Mouse (Mus musculus): Measurements from ENCODE around the gene Sesn1.

Sesn1 gene

DNA sequence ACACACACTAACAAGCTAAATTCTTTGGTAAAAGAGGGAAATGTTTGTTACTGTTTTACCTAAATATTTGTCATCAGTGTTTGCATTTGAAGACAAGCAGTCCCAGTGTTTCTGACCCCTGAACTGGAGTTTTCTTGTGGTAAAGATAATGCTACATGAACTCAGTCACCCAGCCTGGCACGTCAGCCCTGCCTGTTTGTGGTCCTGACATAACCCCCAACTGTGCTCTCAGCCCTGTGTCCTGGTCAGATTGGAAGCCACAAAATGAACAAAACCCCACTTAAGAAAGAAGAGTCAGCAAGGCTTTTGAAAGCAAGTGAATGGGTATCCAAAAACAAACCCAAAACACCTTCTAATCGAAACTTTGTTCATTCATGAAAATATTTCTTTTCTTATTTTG, 53.3 kb downstream of the Sesn1 start:
- in situ Hi-C loops (cut with MboI, MseI): loop anchor here in 1 of 2 experiments (10.0 kb wide), 1 partner anchor 1032 kb away; no protein-coding TSS in a partner anchor

DNA sequence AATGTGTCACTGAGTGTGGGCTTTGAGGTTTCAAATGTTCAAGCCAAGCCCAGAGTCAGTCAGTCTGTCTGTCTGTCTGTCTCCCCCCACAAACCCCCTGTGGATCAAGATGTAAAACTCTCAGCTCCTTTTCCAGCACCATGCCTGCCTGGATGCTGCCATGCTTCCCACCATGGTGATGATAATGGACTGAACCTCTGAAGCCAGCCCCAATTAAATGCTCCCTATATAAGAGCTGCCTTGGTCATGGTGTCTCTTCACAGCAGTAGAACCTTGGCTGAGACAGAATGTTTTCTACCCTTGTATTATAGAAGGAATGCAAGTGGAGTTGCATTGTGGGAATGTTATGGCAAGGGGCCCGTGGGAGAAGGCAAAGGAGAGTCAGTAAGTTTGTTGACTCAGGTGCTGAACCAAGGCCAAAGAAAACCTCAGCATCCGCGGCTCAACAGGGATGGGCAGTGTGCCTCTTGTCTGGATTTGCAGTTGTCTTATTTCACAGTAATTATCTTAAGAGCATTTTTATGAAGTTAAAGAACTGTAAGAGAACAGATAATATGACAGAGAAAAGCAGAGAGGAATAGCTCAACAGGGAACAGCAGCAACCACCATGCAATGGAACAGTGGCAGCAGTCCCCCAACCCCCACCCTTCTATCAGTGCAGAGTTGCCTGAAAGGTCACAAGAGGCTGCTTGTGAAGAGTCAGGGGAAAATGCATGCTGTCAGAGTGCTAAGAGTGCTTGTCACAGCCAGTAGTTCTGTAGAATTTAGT, 56.5 kb downstream of the Sesn1 start:
- in situ Hi-C loops (cut with MboI, MseI): loop anchor here in 1 of 2 experiments (10.0 kb wide), 1 partner anchor 1029 kb away; no protein-coding TSS in a partner anchor

DNA sequence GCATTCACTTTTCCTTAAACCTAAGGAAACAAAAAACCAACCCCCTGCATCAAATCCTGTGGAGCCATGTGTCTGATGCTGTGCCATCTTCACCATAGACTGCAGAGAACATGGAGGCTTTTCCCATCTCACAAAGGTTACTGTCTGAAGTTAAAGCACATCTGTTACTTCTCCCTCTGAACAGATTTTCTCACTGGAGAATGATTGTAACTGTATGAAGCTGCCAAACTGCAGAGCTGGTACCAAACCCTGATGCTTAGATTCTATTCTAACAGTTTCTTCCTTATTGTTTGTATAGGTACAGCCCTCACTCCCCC, 57.1 kb downstream of the Sesn1 start:
- in situ Hi-C loops (cut with MboI, MseI): loop anchor here in 1 of 2 experiments (10.0 kb wide), 1 partner anchor 1028 kb away; no protein-coding TSS in a partner anchor

DNA sequence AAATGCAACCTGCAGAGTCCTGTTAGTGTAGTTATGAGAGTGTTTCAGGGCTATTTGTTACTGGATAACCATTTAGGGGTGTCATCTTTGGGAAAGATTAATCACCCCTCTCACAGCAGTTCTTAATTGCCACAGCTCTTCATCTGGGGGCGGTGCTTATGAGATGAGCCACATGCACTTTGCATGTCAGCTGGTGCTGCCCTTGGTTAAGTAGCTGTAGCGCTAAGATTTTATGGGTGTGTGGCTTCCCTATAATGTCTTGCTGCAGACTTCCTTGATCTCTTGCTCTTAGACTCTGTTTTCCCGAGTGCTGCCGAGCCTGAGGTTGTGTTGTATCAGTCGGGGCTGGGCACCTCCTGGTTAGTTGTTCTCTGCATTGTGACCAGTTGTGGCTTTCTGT, 58.2 kb downstream of the Sesn1 start:
- in situ Hi-C loops (cut with MboI, MseI): loop anchor here in 1 of 2 experiments (10.0 kb wide), 1 partner anchor 1027 kb away; no protein-coding TSS in a partner anchor

DNA sequence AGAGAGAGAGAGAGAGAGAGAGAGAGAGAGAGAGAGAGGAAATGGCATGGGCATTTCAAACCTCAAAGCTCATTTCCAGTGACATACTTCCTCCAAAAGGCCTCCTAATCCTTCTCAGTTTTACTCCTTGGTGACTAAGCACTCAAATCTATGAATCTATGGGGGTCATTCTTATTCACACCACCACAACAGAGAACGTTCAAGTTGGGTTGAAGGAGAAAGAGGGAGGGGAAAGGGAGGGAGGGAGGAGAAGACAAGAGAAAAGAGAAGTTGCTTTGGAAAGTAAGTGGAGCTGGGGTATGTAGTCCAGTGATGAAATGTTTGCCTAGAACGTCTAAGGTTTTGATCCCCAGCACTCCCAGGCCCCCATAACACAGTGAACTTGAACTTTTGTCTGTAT, 60.4 kb downstream of the Sesn1 start:
- in situ Hi-C loops (cut with MboI, MseI): loop anchor here in 1 of 2 experiments (5.0 kb wide), 1 partner anchor 38 kb away; no protein-coding TSS in a partner anchor

DNA sequence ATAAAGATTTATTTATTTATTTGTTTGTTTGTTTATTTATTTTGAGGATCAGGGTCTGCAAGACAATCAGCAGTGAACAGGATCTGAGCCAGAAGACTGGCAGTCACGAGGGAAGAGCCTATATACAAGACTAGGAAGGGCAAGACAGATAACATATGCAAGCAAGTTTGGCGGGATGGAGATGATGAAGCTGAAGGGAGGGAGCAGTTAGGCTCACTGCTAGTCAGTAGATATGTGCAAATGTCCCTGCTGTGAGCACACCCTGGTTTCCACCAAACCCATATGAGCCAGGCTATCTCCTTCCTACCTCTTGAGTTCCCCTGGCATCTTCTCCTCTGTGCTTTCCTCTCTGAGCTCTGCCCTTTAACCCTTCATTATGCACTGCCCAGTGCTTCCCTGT, 61.8 kb downstream of the Sesn1 start:
- in situ Hi-C loops (cut with MboI, MseI): loop anchor here in 1 of 2 experiments (5.0 kb wide), 1 partner anchor 39 kb away; no protein-coding TSS in a partner anchor

DNA sequence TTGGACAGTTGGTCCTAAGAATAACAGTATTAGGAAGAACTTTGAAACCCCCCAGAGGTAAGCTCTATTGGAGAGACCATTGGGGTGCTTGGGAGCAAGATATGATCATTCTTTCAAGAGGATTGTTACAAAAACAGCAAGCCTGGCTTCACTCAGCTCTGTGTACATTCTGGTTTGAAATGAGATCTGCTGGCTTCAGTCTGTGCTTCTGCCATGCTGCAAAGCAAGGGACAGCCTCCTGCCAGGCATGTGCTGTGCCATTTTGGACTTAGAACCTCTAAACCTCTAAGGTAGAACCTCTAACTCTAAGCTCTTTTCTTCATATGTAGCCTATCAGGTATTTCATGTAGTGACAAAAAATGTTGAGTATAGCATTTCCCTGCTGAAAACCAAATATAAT, 65.9 kb downstream of the Sesn1 start:
- in situ Hi-C loops (cut with MboI, MseI): no loop called here

DNA sequence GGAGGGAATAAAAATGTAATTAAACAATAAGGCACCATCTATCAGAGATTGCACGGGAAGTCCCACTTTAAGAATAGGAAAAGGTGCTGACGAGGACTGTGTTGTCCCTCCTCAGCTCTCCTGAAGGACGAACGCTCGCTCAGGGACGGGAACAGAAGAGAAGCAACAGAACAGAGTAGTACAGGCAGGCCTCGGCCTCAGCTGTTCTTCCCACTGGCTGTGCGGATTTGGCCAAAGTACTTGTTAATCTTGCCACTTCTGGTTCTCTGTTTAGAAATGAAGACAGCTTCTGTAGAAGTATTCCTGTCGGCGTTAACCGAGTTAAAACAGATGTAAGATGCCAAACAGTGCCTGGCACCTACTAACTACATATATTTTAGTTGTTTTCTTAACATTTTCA, 68.6 kb downstream of the Sesn1 start:
- in situ Hi-C loops (cut with MboI, MseI): no loop called here

DNA sequence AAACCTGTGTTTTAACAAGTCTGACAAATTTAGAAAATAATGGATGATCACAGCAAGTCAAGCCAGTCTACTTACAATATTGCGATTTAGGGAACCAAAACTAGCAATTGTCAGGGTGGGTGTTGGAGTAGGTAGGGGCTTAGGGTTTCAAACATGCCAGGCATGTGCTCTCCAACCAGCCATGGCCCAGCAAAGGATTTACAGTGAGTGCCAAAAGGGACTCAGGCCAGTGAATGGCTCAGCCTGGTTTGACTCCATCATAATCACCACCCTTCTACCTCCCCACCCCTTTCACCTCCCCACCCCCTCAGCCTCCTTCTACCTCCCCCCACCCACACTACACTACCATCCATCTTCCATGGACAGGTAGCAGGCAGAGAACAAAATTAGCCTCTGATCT, 69.9 kb downstream of the Sesn1 start:
- in situ Hi-C loops (cut with MboI, MseI): loop anchor here (5.0 to 10.0 kb wide), 2 partner anchors 83 to 95 kb away; no protein-coding TSS in a partner anchor

DNA sequence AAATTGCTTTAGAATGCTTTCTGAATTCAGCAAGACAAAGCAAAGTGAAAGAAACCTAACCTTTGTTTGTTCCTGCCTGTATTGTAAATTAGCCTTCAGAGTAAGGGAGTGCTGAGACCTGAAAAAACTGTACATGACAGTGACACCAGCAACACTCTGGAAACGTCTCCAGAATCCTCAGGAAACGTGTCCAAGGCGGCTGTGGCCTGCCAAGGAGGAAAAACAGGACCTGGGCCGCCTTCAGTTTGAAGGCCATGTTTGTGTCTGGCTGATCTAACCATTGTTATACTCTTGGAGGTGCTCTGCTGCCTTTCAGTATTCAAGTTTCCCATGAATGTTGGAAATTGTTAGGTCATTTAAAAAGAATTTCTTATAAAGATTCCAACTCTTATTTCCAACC, 70.5 kb downstream of the Sesn1 start:
- in situ Hi-C loops (cut with MboI, MseI): loop anchor here (5.0 to 10.0 kb wide), 2 partner anchors 82 to 95 kb away; no protein-coding TSS in a partner anchor

DNA sequence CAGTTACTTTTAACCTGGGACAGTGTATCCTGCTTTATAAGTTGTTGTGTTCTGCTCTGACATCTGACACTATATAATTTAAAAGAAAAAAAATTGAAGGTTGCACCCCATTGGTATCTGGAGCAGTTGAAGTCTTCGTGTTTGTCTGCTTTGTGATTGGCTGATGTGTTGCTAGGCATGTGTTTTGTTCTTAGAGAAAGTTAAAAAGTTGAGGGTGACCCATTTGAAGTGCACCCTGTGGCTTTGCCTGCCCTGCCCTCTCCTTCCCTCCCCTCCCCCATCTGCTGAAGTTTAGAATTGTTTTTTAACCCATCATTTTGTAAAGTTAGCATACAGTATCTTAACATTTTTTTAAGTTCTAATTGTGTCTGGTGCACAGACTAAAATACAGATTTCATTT, 71.0 kb downstream of the Sesn1 start:
- in situ Hi-C loops (cut with MboI, MseI): loop anchor here (5.0 to 10.0 kb wide), 2 partner anchors 82 to 94 kb away; no protein-coding TSS in a partner anchor

DNA sequence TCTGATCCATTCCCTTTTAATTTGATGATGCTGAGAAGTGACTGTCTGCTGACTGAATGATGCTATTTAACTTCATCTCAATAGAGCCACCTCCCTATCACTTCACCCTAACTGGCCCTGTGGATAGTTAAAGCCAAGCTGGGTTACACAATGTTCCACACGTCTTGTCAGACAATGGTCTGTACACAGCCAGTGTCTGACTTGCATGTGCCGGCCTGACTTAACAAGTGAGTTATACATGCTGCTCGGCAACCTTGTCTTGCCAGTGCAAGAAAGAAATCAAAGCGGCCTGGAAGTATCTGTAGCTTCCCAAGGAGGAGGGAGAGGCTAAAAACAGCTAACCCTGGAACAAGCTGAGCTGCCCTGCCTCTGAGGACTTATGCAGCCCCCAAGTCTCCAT, 71.7 kb downstream of the Sesn1 start:
- in situ Hi-C loops (cut with MboI, MseI): loop anchor here (5.0 to 10.0 kb wide), 2 partner anchors 81 to 93 kb away; no protein-coding TSS in a partner anchor

DNA sequence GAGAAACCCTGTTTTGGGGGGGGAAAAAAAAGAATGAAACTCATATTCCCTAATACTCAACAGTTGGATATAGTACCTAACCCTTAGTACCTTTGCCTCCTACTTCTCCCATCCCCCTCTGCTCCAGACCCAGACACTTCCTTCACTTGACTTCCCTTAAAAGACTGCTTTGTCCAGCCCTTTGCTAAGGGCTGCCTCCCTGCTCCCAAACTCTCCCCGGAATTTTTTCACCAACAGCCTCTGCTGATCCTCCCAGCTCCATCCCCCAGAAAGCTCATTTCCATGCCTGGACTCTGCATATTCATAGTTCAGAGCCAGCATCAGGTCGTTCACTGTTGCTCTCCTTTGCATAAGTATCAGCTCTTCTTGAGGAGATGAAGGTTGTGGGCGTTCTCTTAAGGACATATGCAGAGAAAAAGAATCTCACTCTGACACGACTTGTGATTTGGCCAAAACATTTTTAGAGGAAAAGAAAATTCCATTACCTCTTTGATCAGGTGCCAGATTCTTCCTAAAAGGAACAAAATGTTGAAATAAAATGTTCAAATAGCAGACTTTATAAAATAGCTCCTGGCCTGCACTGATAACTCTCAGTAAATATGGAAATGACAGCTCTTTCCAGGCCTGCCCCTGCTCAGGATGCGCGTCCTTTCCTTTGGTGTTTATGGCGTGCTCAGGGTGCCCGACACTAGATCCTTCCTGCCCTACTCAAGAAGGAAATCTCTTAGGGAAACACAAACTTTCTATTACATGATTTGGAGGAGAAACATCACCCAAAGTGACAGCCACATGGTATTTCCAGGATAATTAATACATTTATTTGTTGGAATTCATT, 74.2 kb downstream of the Sesn1 start:
- in situ Hi-C loops (cut with MboI, MseI): loop anchor here (5.0 to 10.0 kb wide), 2 partner anchors 78 to 91 kb away; no protein-coding TSS in a partner anchor

DNA sequence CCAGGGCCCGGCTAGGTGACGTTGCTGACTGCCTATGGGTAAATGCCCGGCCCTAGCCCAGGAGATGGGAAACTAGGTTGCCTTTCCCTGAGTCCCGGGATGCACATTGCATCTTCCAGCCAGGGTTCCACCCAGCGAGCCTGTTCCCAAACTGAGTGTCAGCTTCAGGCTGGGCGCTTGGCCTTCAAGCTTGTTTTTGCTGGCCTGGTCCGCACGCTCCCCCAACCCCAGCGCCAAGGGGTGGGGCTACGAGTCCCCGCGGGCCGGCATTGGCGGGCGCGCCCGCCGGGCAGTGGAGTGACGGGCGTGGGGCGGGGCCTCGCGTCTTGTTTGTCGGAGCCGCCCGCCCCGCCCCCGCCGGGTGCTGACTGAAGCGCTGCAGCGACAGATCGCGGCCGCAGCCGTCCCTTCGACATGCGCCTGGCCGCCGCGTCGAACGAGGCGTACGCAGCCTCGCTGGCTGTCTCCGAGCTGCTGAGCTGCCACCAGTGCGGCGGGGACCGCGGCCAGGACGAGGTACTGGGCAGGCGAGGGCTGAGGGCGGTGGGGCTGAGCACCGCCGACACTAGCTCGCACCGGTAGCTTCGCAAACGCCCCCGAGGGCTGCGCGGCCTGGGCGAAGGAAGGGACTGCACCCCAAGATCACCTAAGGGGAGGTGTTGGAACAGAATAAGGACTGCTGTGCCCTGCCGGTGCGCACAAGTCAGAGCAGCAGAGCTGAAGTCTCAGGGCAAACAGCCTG, 77.5 kb downstream of the Sesn1 start:
- in situ Hi-C loops (cut with MboI, MseI): loop anchor here (5.0 to 10.0 kb wide), 3 partner anchors 75 to 88 kb away; partner anchors contain the start of genes Cep57l1 (in 1 of the 2) and Sesn1 (in 1 of the 2)

DNA sequence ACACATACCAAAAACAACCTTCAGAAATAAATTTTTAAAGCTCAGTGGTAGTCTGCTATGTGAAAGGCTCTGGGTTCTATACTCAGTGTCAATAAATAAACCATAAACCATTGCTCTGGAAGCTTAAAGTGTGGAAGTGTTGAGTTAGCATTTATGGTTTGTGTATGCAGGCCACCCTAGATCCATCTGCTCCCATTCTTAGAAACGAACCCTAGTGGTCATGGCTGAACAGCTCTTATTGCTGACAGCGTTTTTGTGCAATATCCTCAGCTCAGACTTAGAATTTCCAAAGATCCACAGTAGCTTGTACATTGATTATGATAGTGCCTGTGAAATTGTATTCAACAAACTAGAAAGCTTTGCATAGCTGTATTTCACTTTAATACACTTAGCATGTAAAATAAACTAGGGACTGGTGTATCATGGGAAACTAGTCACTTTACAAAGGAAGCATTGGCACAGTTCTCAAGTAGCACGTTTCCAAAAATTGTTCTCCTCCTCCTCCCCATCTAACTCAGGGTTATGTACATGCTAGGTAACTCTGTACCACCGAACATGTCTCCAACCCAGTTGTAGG, 78.7 kb downstream of the Sesn1 start:
- in situ Hi-C loops (cut with MboI, MseI): loop anchor here (5.0 to 10.0 kb wide), 3 partner anchors 76 to 86 kb away; partner anchors contain the start of genes Cep57l1 (in 1 of the 2) and Sesn1 (in 1 of the 2)

DNA sequence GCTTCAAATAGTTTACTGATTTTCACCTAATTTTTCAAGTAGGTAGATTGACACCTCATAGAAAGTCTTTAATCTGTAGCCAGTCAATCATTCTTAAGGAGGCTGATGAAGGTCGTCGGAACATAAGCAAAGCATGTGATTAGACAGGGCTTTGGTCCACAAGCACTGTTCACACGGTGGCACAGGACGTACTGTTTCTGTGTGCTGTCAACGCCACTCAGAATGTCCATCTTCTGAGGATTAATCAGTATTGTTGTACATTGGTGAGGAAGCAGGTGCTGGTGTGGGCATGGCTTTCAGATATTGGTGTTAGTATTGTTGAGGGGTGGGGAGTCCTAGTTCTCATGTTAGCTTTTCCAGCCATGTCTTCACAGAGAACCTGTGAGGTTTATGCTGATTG, 79.8 kb downstream of the Sesn1 start:
- in situ Hi-C loops (cut with MboI, MseI): loop anchor here (5.0 to 10.0 kb wide), 3 partner anchors 77 to 85 kb away; partner anchors contain the start of genes Cep57l1 (in 1 of the 2) and Sesn1 (in 1 of the 2)

DNA sequence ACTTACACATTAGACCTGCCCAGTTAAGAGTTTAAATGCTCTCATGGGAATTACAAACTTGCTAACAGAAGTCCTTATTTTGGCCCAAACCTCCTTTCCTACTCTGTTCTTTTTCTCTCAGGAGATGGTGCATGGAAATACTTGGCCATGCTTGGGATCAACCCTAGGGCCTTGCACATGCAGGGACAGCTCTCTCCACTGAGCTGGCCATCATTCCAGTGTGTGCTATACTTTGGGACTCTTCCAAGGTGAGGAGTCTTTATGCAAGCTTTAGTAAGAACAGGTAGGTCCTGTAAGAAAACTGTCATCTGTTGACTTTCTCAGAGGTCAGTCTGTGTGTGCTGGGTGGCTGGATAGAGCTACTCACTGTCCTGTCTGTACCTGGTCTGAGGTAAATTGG, 80.8 kb downstream of the Sesn1 start:
- in situ Hi-C loops (cut with MboI, MseI): no loop called here

DNA sequence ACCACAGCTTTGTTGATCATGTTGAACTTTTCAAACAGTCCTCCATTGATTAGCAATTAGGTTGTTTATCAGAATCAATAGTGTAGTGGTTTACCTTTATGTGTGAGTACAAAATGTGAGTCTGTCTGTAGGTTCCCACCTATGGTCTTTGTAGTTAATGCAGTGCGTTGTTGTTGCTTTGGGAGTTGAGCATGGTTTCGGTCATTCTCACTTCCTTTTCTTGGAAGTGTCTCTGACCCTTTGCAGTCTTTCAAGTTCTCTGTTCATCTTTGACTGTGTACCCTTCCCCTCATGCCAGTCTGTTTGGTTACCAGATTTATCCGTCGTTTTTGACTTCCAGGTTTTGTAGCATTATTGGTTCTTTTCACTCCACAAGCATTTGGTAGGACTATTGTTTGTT, 81.6 kb downstream of the Sesn1 start:
- in situ Hi-C loops (cut with MboI, MseI): no loop called here

DNA sequence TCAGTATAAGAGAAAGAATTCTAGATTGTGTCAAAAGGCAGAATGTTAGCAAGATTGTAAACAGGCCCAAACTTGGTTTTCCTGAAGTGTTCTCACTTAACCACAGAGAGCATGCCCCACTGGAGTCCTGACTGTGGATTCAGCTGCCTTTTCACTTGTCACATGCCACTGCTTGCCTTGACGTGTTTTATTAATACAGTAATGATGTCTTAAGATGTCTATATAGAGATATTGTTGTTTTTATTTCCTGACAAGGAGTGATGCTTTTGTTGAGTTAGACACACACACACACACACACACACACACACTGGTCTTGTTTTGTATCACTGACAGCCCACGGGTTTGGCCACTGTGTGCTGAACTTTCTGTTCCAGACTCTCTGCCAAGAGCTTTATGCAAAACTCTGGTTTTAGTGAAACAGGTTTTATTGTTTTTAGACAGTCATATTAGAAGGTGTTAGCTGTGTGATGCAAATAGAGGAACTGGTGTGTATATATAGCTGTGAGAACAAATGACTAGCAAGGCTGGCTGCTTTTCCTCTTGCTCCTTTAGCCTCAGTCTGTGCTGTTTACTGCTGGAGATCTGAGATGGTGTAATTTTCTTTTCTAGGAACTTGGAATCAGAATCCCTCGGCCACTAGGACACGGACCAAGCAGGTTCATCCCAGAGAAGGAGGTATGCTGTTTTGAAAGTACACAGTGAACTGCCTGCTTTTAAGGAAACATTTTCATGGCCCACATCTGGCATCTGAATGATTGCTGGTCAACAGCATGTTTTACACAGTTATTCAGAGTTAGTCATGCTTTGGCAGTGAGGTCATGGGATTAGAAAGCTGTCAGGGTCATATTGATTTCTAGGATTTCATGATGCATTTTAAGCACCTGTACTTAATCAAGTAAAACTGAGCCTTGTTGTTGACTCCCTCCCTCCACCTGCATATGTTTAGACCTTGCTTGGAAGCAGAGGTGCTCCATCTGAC, 84.0 kb downstream of the Sesn1 start:
- in situ Hi-C loops (cut with MboI, MseI): no loop called here
